Mouse (Mus musculus) bone marrow, adult 2 months (tissue): ENCODE measurements at regions not wholly inside any gene's neighbourhood (a gene's known extent, or its start where the extent isn't known, plus 50 kb on each side); places are given as distances from the start of the nearest gene placed in this dataset.

Experiments used
- H3K27ac ChIP-seq: fragments of 200-500 bp; 2 replicates; pipeline ENCODE4 v1.5.1; 2012; ENCODE audit warnings: low read depth, mild to moderate bottlenecking, control low read depth, inconsistent platforms, low read length; ENCODE audit not compliant: control insufficient read depth, poor library complexity, insufficient read depth
- H3K4me1 ChIP-seq: fragments of 200-500 bp; 2 replicates; pipeline ENCODE4 v1.6.1; 2011; ENCODE audit warnings: low read length; ENCODE audit not compliant: control insufficient read depth, insufficient read depth
- H3K4me3 ChIP-seq: fragments of 200-500 bp; replicated peaks from 2 replicates; pipeline ENCODE3; 2011; ENCODE audit warnings: mild to moderate bottlenecking, low read depth, low read length, control low read depth; ENCODE audit not compliant: control insufficient read depth
- CTCF ChIP-seq: fragments of 200-500 bp; IDR thresholded peaks from 2 replicates; pipeline ENCODE4 v1.5.1; 2011; ENCODE audit warnings: low read length, control low read depth; ENCODE audit not compliant: control insufficient read depth, insufficient read depth
- POLR2A ChIP-seq: fragments of 200-500 bp; IDR thresholded peaks from 2 replicates; pipeline ENCODE4 v1.6.1; 2011; ENCODE audit warnings: low read depth, mild to moderate bottlenecking, control low read depth, low read length, borderline replicate concordance; ENCODE audit not compliant: control insufficient read depth
- WGBS: fragments of 180-500 bp; shearing (Covaris S2); methylation state at CpG from one replicate; pipeline ENCODE4 v1.1.7; 2018; 5-methylcytosine and 5-hydroxymethylcytosine counted together

DNA sequence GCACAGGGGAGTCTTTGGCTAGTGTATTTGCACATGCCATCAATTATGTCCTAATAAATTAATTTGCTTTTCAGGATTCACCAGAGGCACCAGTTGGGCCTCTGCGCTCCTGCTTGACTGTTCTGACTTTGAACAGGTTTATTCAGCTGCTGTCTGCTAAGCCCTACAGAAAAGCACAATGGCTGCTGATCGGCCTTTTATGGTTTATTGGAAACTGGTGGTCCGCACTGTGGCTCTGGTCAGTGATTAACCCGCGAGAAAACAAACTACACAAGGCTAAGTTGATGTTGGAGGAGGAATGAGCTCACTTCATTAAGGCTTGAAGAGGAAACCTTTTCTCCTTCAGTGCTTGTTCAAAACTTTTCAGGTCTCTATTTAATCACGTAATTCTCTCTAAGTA, 208.4 kb upstream of the Gpr101 start:
- H3K27ac ChIP-seq = no peak overlapping the region
- no peaks in the 10 kb centered on the region for H3K4me1 ChIP-seq
- H3K4me3 ChIP-seq = no peak overlapping the region
- TF ChIP-seq CTCF (no peak), POLR2A (no peak)
- WGBS = 78% methylated on average over 6 of the region's 6 CpGs

DNA sequence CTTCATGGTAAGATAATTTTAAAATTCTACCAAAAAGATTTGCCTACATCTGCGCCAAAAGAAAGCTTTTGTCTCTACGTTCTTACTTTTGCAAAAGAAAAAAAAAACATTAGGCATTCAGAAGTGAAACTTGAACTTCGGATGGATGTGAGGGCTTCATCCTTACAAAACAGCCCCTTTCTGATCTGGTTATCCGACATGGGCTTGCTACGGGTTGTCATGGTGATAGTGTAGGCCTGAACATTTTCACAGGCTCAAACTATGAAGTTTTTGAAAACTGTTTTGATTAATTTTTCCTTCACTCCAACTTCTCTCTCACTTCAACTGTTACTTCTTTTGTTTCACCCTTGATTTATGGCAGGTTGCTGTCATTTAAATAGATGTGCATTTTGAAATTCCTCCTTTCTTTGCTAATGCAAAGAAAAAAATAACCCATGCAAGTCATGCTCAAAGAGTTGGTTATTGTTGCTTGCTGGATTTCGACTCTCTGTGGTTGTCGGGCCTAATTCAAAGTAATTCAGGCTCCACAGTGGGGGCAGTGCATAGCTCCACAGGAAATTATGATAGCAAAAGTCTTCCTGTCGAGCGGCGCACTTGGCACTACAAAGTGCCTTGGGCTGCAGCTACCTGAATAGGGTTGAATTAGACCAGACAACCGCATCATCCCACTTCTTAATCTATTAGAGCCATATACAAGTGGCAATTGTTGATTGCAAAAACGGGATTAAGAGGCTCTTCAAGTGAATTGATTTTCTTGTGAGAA, 205.7 kb upstream of the Gpr101 start:
- Histone ChIP-seq H3K27ac (no peak overlapping the region), H3K4me3 (no peak overlapping the region), H3K4me1 (no peaks in the 10 kb centered on the region)
- WGBS = 47% methylated on average over 12 of the region's 12 CpGs
- no peak for TF ChIP-seq POLR2A
- no peak for TF ChIP-seq CTCF

- Histone ChIP-seq H3K4me1 (no peaks in the 10 kb centered on the region), H3K27ac (no peak overlapping the region), H3K4me3 (no peak overlapping the region)
- WGBS = 80% methylated on average over 6 of the region's 6 CpGs
- no peak for TF ChIP-seq CTCF
- no peak for TF ChIP-seq POLR2A
These were observed 204.9 kb upstream of the Gpr101 start for GRCm38 (mm10) chrX:57708501-57708900.

- Histone ChIP-seq H3K4me1 (no peaks in the 10 kb centered on the region), H3K4me3 (no peak overlapping the region), H3K27ac (no peak overlapping the region)
- TF ChIP-seq CTCF (no peak), POLR2A (no peak)
- 71% methylated on average over 7 of the region's 7 CpGs for WGBS
These were observed 204.4 kb upstream of the Gpr101 start for GRCm38 (mm10) chrX:57707932-57708331.

GRCm38 (mm10) chrX:57706683-57707308, 203.2 kb upstream of the Gpr101 start:
- TF ChIP-seq CTCF (no peak), POLR2A (no peak)
- 69% methylated on average over 3 of the region's 3 CpGs for WGBS
- H3K4me3 ChIP-seq = no peak overlapping the region
- H3K4me1 ChIP-seq = no peaks in the 10 kb centered on the region
- H3K27ac ChIP-seq = no peak overlapping the region

GRCm38 (mm10) chrX:57692506-57692905, 188.9 kb upstream of the Gpr101 start:
- 27% methylated on average over 1 of the region's 1 CpGs for WGBS
- Histone ChIP-seq H3K27ac (no peak overlapping the region), H3K4me3 (no peak overlapping the region), H3K4me1 (no peaks in the 10 kb centered on the region)
- TF ChIP-seq CTCF (no peak), POLR2A (no peak)

DNA sequence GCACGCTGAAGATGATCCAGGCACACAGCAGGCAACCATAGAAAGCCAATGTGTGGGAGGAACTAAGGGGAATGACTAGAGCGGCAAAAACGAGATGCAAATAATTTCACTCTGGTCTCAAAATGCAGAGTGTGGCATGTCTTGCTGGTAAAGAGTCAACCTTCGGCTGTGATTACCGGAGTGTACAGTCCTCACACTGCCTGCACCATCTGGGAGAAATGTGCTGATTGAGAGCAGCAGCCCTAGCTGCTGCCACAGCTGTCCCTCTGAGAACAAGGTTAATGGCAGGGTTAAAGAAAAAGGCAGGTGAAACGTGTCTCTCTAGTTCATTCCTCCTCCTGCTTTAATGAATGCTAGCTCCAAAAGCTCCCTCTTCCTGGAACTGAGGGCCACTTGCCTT, 173.2 kb upstream of the Gpr101 start:
- WGBS = 65% methylated on average over 6 of the region's 6 CpGs
- TF ChIP-seq CTCF (no peak), POLR2A (no peak)
- no peak overlapping the region for H3K4me3 ChIP-seq

DNA sequence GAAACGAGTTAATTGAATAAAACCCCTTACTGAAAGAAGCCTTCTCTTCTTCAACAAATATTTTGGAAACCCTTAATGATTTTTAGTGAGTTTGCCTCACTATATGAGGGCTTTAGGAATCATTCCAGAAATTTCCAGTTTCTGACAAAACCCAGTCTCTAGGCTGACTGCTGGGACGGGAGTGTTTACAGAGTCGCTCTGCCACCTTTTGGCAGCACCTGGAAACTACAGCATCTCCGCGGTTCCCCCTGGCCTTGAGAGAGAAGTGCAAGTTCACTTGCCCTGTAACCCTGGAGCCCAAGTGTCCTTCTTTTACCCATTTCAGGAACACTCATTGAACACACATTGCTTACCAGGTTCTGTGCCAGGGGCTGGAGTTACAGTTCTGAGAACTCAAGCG, 171.4 kb upstream of the Gpr101 start:
- Histone ChIP-seq H3K4me1 (no peaks in the 10 kb centered on the region), H3K4me3 (no peak overlapping the region), H3K27ac (no peak overlapping the region)
- TF ChIP-seq CTCF = peak; percentile 19; the same call in 1 of the 2 replicates
- TF ChIP-seq POLR2A = no peak
- 12% methylated on average over 6 of the region's 6 CpGs for WGBS

More for the DNA sequence above, 173.2 kb upstream of the Gpr101 start:
- H3K27ac ChIP-seq = no peak overlapping the region
- H3K4me1 ChIP-seq = no peaks in the 10 kb centered on the region

GRCm38 (mm10) chrX:57659571-57659970, 156.0 kb upstream of the Gpr101 start:
- Histone ChIP-seq H3K4me3 (no peak overlapping the region), H3K4me1 (no peaks in the 10 kb centered on the region), H3K27ac (no peak overlapping the region)
- 91% methylated on average over 3 of the region's 3 CpGs for WGBS
- no peak for TF ChIP-seq POLR2A
- TF ChIP-seq CTCF = no peak

GRCm38 (mm10) chrX:57656035-57656434, 152.5 kb upstream of the Gpr101 start:
- no peak overlapping the region for H3K4me3 ChIP-seq
- TF ChIP-seq POLR2A = no peak
- TF ChIP-seq CTCF = no peak
- WGBS = 58% methylated on average over 2 of the region's 2 CpGs
- H3K4me1 ChIP-seq = no peaks in the 10 kb centered on the region
- no peak overlapping the region for H3K27ac ChIP-seq
